Mouse (Mus musculus): ENCODE measurements around the gene Rilpl1. TPM values are rescaled to one million over a fixed set of nuclear protein-coding genes. Genes with fewer than 3 reads are reported as not detected.

Rilpl1 gene
- polyA plus RNA-seq, 1 experiment from 2014 or later: 25.3 TPM

DNA sequence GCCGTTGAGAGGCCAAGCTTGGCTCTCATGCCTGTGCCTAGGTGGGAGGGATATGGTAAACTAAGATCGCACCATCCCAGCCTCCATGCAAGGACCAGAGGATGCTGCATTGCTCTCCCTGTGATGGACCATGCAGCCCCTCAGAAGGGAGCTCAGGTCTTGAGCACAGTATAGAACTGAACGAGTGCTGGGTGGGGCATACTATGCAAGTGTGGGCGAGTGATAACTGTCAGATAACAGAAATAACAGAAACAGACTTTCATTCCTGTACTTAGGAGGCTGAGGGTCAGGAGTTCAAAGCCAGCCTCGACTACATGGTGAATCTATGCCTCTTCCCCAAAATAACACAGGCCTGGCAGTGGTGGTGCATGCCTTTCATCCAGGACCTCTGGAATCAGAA, 3.8 kb upstream of the Rilpl1 start:
- ATAC-seq (replicated peaks; ENCODE audit: insufficient number of reproducible peaks, low FRiP score, low TSS enrichment): no peak
- no peaks in the 10 kb centered on the region for H3K27me3 ChIP-seq (ENCODE audit: control insufficient read depth, insufficient read depth, low read length)
- 49% methylated on average over 5 of the region's 5 CpGs for WGBS (ENCODE audit: insufficient replicate concordance)

DNA sequence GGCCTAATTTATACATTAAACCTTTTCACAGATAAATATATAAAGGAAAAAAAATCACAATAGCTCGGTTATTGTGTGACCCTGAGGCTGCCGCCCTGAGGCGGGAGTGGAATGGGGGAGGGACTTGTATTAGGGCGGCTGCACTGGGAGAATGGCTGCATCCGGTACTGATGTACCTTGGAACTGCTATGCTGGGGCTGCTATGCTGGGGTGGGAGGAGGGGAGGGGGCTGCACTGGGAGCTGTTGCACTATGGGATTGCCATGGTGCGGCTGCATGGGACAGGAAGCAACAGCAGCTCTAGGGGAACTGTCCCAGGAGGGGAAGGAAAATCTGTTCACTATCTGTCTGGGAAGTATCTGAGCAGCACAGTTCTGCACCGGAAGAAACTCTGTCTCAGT, 1.3 kb upstream of the Rilpl1 start:
- H3K27me3 ChIP-seq (ENCODE audit: control insufficient read depth, insufficient read depth, low read length): no peaks in the 10 kb centered on the region
- no peaks in the 10 kb centered on the region for H3K36me3 ChIP-seq (ENCODE audit: control insufficient read depth, insufficient read depth, low read length)
- 0 out of 2 replicates have a peak, but pooled peaks have one; percentile 24 for ATAC-seq (replicated peaks; ENCODE audit: insufficient number of reproducible peaks, low FRiP score, low TSS enrichment)
- no peak overlapping the region for H3K4me3 ChIP-seq (ENCODE audit: low read depth, low read length)
- peak overlapping the region; percentile 89 for H3K27ac ChIP-seq (ENCODE audit: low read depth, low read length)
- no peak overlapping the region for H3K4me2 ChIP-seq
- peaks cover 30% of the 10 kb centered on the region for H3K4me1 ChIP-seq (ENCODE audit: control insufficient read depth, insufficient read depth, low read length)
- 32% methylated on average over 7 of the region's 7 CpGs for WGBS (ENCODE audit: insufficient replicate concordance)
- H3K9ac ChIP-seq (ENCODE audit: low read depth, low read length): no peak overlapping the region
- H3K9me3 ChIP-seq (replicated peaks; ENCODE audit: control insufficient read depth, low read length): no peaks in the 10 kb centered on the region

More for the DNA sequence above, 3.8 kb upstream of the Rilpl1 start:
- no peak overlapping the region for H3K9ac ChIP-seq (ENCODE audit: low read depth, low read length)
- H3K9me3 ChIP-seq (replicated peaks; ENCODE audit: control insufficient read depth, low read length): no peaks in the 10 kb centered on the region
- peaks cover 14% of the 10 kb centered on the region for H3K4me1 ChIP-seq (ENCODE audit: control insufficient read depth, insufficient read depth, low read length)
- no peak overlapping the region for H3K4me3 ChIP-seq (ENCODE audit: low read depth, low read length)
- no peak overlapping the region for H3K4me2 ChIP-seq
- H3K27ac ChIP-seq (ENCODE audit: low read depth, low read length): no peak overlapping the region
- no peaks in the 10 kb centered on the region for H3K36me3 ChIP-seq (ENCODE audit: control insufficient read depth, insufficient read depth, low read length)

GRCm38 (mm10) chr5:124531583-124531930, 366 bp upstream of the Rilpl1 start:
- no peak for ATAC-seq (replicated peaks; ENCODE audit: insufficient number of reproducible peaks, low FRiP score, low TSS enrichment)
- Histone ChIP-seq H3K4me1 (ENCODE audit: control insufficient read depth, insufficient read depth, low read length) (peaks cover 30% of the 10 kb centered on the region), H3K4me3 (ENCODE audit: low read depth, low read length) (peak overlapping the region; percentile 86), H3K4me2 (peak overlapping the region; percentile 70), H3K27me3 (ENCODE audit: control insufficient read depth, insufficient read depth, low read length) (no peaks in the 10 kb centered on the region), H3K9me3 (replicated peaks; ENCODE audit: control insufficient read depth, low read length) (no peaks in the 10 kb centered on the region), H3K27ac (ENCODE audit: low read depth, low read length) (peak overlapping the region; percentile 89), H3K9ac (ENCODE audit: low read depth, low read length) (peak overlapping the region; percentile 90), H3K36me3 (ENCODE audit: control insufficient read depth, insufficient read depth, low read length) (no peaks in the 10 kb centered on the region)
- WGBS (ENCODE audit: insufficient replicate concordance): 13% methylated on average over 13 of the region's 14 CpGs

DNA sequence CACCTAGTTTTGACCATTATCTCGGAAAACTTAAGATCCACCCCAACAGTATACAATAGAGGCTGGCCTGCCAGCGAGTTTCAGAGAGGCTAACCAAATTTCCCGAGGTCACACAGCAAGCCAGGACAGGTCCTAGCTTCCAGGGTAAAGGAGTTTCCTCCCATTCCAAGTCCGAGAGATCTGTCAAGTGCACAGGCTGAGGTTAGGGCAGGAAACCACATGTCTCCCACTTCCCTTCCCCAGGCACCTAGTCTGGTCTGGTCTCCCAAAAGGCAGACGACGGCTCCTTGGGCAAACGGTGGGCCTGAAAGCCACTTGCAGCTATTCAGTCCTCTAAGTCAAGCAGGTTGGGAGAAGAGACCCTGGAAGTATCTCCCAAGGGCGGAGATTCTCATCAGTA, 1.5 kb downstream of the Rilpl1 start:
- peak overlapping the region; percentile 90 for H3K9ac ChIP-seq (ENCODE audit: low read depth, low read length)
- no peak for ATAC-seq (replicated peaks; ENCODE audit: insufficient number of reproducible peaks, low FRiP score, low TSS enrichment)
- H3K4me3 ChIP-seq (ENCODE audit: low read depth, low read length): peak overlapping the region; percentile 86
- peak overlapping the region; percentile 15; the same call in 1 of the 2 replicates for H3K27ac ChIP-seq (ENCODE audit: low read depth, low read length)
- H3K9me3 ChIP-seq (replicated peaks; ENCODE audit: control insufficient read depth, low read length): no peaks in the 10 kb centered on the region
- H3K4me1 ChIP-seq (ENCODE audit: control insufficient read depth, insufficient read depth, low read length): peaks cover 27% of the 10 kb centered on the region
- WGBS (ENCODE audit: insufficient replicate concordance): 40% methylated on average over 8 of the region's 8 CpGs
- no peaks in the 10 kb centered on the region for H3K36me3 ChIP-seq (ENCODE audit: control insufficient read depth, insufficient read depth, low read length)
- H3K4me2 ChIP-seq: peak overlapping the region; percentile 70
- no peaks in the 10 kb centered on the region for H3K27me3 ChIP-seq (ENCODE audit: control insufficient read depth, insufficient read depth, low read length)

DNA sequence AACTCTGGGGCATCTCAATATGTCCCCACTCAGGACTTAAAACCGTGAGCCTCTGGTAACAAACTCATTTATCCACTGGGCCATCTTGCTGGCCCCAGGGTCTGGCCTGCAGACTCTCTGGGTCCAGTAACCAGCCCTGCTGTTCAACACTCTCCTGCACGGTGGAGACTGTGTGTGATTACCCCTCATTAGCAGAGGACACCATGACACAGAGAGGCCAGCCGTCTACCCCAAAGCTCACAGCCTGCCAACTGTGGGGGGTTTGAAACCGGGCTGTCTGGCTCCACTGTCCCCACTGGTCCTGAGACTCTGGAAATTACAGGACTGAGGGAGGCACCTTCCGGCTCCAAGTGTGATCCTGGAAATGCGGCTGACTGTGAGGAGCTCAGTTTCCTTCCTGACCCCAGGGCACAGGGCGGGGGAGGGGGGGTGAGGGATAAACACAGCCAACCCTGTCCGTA, 2.0 kb downstream of the Rilpl1 start:
- H3K36me3 ChIP-seq (ENCODE audit: control insufficient read depth, insufficient read depth, low read length): no peaks in the 10 kb centered on the region
- peak overlapping the region; percentile 70 for H3K4me2 ChIP-seq
- no peak for ATAC-seq (replicated peaks; ENCODE audit: insufficient number of reproducible peaks, low FRiP score, low TSS enrichment)
- H3K9me3 ChIP-seq (replicated peaks; ENCODE audit: control insufficient read depth, low read length): no peaks in the 10 kb centered on the region
- H3K4me1 ChIP-seq (ENCODE audit: control insufficient read depth, insufficient read depth, low read length): peaks cover 27% of the 10 kb centered on the region
- peak overlapping the region; percentile 31; the same call in 1 of the 2 replicates for H3K27ac ChIP-seq (ENCODE audit: low read depth, low read length)
- no peaks in the 10 kb centered on the region for H3K27me3 ChIP-seq (ENCODE audit: control insufficient read depth, insufficient read depth, low read length)
- WGBS (ENCODE audit: insufficient replicate concordance): 20% methylated on average over 8 of the region's 8 CpGs
- peak overlapping the region; percentile 90 for H3K9ac ChIP-seq (ENCODE audit: low read depth, low read length)
- peak overlapping the region; percentile 86 for H3K4me3 ChIP-seq (ENCODE audit: low read depth, low read length)

DNA sequence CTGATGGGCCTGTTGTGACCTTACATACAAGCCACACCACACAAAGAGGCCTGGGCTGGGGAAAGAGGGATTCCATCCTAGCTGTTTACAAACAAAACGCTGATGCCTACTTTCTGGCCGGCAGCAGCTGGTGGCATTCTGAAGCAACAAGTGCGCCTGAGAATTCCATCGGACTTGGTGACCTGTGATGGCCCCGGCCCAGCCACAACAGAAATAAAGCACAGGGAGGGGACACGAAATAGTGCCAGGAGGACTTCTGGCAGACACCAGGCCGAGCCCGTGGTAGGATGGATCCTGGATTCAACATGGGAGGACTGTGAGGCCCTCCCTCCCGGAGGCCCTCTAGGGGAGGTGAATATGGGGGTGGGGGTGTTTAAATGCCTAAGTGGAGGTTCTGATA, 2.4 kb downstream of the Rilpl1 start:
- Histone ChIP-seq H3K4me1 (ENCODE audit: control insufficient read depth, insufficient read depth, low read length) (peaks cover 27% of the 10 kb centered on the region), H3K27ac (ENCODE audit: low read depth, low read length) (peak overlapping the region; percentile 31; the same call in 1 of the 2 replicates), H3K36me3 (ENCODE audit: control insufficient read depth, insufficient read depth, low read length) (no peaks in the 10 kb centered on the region), H3K4me2 (peak overlapping the region; percentile 70), H3K9ac (ENCODE audit: low read depth, low read length) (peak overlapping the region; percentile 90), H3K9me3 (replicated peaks; ENCODE audit: control insufficient read depth, low read length) (no peaks in the 10 kb centered on the region), H3K27me3 (ENCODE audit: control insufficient read depth, insufficient read depth, low read length) (no peaks in the 10 kb centered on the region), H3K4me3 (ENCODE audit: low read depth, low read length) (peak overlapping the region; percentile 86)
- no peak for ATAC-seq (replicated peaks; ENCODE audit: insufficient number of reproducible peaks, low FRiP score, low TSS enrichment)
- WGBS (ENCODE audit: insufficient replicate concordance): 42% methylated on average over 9 of the region's 9 CpGs

DNA sequence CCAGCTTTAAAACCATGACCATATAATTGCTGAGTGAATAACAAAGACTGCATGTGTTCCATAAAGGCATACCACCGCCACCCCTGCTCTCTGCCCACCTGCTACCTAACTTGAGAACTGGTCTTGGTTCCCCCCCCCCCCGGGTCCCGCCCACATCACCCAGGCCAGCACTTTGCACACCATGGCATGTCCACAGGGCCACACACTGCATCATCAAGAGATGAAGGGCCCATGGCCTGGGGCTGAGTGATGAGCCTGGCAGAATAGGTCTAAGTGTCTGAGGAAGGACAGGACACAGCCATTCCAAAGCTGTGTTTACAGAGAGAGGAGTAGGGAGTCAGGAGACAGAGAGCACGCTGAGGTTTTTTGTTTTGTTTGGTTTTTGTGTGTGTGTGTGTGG, 2.8 kb downstream of the Rilpl1 start:
- Histone ChIP-seq H3K9me3 (replicated peaks; ENCODE audit: control insufficient read depth, low read length) (no peaks in the 10 kb centered on the region), H3K4me3 (ENCODE audit: low read depth, low read length) (peak overlapping the region; percentile 86; the same call in 1 of the 2 replicates), H3K4me1 (ENCODE audit: control insufficient read depth, insufficient read depth, low read length) (peaks cover 27% of the 10 kb centered on the region), H3K36me3 (ENCODE audit: control insufficient read depth, insufficient read depth, low read length) (no peaks in the 10 kb centered on the region), H3K9ac (ENCODE audit: low read depth, low read length) (peak overlapping the region; percentile 90; the same call in 1 of the 2 replicates), H3K27ac (ENCODE audit: low read depth, low read length) (peak overlapping the region; percentile 31; the same call in 1 of the 2 replicates), H3K4me2 (peak overlapping the region; percentile 70), H3K27me3 (ENCODE audit: control insufficient read depth, insufficient read depth, low read length) (no peaks in the 10 kb centered on the region)
- WGBS (ENCODE audit: insufficient replicate concordance): 73% methylated on average over 4 of the region's 4 CpGs
- no peak for ATAC-seq (replicated peaks; ENCODE audit: insufficient number of reproducible peaks, low FRiP score, low TSS enrichment)

DNA sequence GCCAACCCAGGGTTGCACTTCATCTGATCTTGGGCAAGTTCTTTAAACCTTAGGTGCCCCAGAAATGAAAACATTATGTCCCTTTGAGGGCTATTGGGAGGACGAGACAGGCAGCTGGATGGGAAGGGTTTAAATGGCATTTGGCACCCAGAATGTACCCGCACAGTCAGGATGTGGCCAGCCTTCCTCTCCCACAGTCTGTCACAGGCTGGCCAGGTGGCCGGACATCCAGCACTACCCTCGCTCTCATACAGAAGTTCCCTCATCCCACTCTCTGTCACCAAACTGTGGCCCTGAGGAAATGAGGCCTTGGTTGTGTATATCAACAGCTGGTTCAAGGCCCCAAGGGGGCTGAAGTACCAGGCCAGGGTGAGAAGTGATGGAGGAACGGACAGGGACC, 6.2 kb downstream of the Rilpl1 start:
- no peak overlapping the region for H3K4me3 ChIP-seq (ENCODE audit: low read depth, low read length)
- 81% methylated on average over 5 of the region's 5 CpGs for WGBS (ENCODE audit: insufficient replicate concordance)
- no peak overlapping the region for H3K9ac ChIP-seq (ENCODE audit: low read depth, low read length)
- no peaks in the 10 kb centered on the region for H3K27me3 ChIP-seq (ENCODE audit: control insufficient read depth, insufficient read depth, low read length)
- H3K4me1 ChIP-seq (ENCODE audit: control insufficient read depth, insufficient read depth, low read length): peaks cover 15% of the 10 kb centered on the region
- no peak overlapping the region for H3K4me2 ChIP-seq
- ATAC-seq (replicated peaks; ENCODE audit: insufficient number of reproducible peaks, low FRiP score, low TSS enrichment): no peak
- H3K27ac ChIP-seq (ENCODE audit: low read depth, low read length): no peak overlapping the region
- H3K9me3 ChIP-seq (replicated peaks; ENCODE audit: control insufficient read depth, low read length): no peaks in the 10 kb centered on the region
- no peaks in the 10 kb centered on the region for H3K36me3 ChIP-seq (ENCODE audit: control insufficient read depth, insufficient read depth, low read length)

DNA sequence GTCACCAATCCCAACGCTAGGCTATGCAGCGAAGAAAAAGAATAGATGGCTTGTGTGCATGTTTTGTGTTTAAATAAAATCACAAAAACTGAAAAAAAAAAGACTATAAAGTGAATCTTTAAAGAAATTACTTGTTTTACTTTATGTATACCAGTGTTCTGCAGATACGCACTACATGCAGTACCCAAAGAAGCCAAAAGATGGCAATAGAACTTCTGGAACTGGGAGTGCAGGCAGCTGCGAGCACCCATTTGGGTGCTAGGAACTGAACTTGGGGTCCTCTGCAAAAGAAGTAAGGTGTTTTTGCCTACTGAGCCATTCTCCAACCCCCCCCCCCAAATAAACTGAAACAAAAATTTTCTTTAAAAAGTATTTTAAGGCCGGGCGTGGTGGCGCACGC, 8.2 kb downstream of the Rilpl1 start:
- H3K36me3 ChIP-seq (ENCODE audit: control insufficient read depth, insufficient read depth, low read length): no peaks in the 10 kb centered on the region
- no peaks in the 10 kb centered on the region for H3K27me3 ChIP-seq (ENCODE audit: control insufficient read depth, insufficient read depth, low read length)
- H3K27ac ChIP-seq (ENCODE audit: low read depth, low read length): no peak overlapping the region
- H3K9ac ChIP-seq (ENCODE audit: low read depth, low read length): no peak overlapping the region
- no peak overlapping the region for H3K4me3 ChIP-seq (ENCODE audit: low read depth, low read length)
- no peaks in the 10 kb centered on the region for H3K4me1 ChIP-seq (ENCODE audit: control insufficient read depth, insufficient read depth, low read length)
- ATAC-seq (replicated peaks; ENCODE audit: insufficient number of reproducible peaks, low FRiP score, low TSS enrichment): no peak
- WGBS (ENCODE audit: insufficient replicate concordance): 92% methylated on average over 8 of the region's 8 CpGs
- no peak overlapping the region for H3K4me2 ChIP-seq
- no peaks in the 10 kb centered on the region for H3K9me3 ChIP-seq (replicated peaks; ENCODE audit: control insufficient read depth, low read length)

Data from heart, embryonic 11.5 days (tissue).